Mouse (Mus musculus): ENCODE data around the gene Vrk2. TPM values are rescaled to one million over a fixed set of nuclear protein-coding genes. Genes with fewer than 3 reads are reported as not detected.

Gene Vrk2
- polyA plus RNA-seq, 3 experiments from 2014 or later, result 51.5 to 73.4 (median 59.2) TPM

DNA sequence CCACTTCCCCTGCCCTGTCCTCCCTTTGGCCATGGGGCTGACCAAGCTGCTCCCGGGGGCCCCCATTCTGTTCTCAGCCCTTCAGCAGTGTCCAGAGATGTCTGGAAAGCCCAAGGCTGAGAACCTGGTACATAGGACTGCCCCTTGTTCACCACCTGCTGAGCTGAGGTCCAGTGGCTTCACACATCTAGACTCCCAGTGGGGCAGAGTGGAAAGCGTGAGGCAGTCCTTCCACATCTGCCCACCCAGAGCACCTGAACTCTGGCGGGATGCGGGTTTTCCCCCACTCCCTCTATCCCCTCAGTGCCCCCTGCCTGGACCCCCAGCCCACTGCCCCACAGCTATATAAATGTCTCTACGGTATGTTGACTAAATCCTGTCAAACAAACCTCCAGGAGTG, 56.0 kb downstream of the Vrk2 start:
- no peak for ATAC-seq

- no peak for ATAC-seq
Observed at GRCm38 (mm10) chr11:26533828-26534119, 60.0 kb downstream of the Vrk2 start.

DNA sequence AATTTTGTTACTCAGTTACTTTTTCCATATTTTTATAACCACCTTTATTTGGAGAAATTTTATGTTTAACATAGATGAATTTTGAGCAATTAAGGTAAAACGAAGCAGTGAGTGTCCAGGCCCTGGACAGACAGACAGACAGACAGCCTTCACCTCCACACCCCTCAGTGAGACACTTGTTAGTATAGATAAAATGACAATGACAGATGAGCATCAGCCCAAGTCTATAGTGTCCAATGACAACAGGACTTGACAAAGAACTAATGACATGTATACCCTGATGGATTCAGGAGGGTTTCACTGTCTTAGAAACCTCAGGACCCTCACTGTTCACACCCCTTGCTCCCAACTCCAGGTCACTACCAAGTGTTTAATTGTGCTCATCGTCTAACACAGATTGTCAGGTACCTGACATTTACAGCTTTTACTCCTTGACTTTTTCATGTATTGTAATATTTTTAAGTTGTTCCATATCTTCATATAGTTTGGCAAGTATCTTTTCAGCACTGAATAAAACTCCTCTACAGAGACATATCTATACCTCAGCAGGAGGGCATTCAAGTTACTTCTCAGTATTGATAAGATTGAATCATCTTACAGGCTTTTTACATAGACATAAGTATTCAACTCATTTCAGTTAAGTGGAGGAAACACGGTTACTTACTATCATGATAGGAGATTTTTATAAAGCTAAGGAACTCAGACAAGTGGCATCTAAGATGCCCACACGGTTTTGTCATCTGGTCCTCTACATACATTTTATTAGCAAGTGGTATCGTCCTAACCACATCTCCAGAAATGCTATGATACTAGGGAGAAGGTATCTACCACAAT, 60.6 kb downstream of the Vrk2 start:
- ATAC-seq, result no peak

DNA sequence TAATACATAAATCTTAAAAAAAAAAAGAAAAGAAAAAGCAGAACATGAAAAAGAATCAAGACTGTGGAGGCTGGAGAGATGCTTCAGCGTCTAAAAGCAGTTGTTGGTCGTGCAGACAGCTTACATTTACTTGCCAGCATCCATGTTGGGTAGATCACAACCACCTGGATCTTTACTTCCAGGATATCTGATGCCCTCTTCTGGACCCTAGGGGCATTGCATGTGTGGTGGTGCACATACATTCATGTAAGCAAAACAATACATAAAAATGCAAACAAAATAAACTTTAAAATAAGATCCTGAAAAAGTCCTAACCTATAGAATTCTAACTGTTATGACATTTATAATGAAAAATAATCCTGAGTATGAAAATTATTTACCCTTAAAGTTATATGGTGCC, 66.9 kb downstream of the Vrk2 start:
- no peak for ATAC-seq

DNA sequence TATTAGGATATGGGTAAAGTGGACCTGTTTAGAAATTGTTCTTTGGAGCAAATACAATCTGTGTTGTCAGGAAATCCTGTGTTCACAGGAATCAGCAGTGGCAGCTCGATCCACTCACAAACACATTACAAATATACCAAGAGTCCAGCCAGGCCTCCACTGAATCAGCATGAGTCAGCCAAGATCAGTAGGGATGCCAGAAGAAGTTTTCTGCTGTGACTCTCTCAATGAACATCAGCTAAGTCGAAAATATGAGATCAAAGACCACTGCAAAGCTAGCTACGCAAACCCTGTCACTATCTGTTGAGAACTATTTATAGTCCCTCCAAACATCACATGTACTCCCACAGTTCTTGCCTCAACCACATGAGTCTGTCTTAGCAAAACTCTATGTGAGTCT, 74.8 kb downstream of the Vrk2 start:
- ATAC-seq, result no peak

GRCm38 (mm10) chr11:26516086-26516485, 77.7 kb downstream of the Vrk2 start:
- ATAC-seq, result no peak

- no peak for ATAC-seq
Observed at GRCm38 (mm10) chr11:26513683-26514082, 80.1 kb downstream of the Vrk2 start.

DNA sequence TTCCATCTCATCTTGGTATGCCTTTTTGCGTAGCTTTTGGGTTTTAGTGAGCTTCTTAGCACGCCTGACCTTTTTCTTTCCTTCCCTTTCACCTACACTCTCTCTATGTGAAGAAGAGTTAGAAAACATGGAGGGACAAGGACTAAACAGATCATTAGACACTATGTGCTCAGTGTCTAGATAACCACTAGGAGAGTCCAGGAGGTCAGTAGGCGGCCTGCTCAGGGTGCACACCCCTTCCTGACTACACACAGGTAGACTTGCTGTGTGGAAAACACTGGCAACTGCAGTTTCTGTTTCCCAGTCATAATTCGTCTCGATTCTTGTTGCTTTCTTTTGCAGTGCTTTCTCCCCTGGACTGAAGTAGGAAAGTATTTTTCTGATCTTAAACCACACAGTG, 97.8 kb downstream of the Vrk2 start:
- no peak for ATAC-seq

DNA sequence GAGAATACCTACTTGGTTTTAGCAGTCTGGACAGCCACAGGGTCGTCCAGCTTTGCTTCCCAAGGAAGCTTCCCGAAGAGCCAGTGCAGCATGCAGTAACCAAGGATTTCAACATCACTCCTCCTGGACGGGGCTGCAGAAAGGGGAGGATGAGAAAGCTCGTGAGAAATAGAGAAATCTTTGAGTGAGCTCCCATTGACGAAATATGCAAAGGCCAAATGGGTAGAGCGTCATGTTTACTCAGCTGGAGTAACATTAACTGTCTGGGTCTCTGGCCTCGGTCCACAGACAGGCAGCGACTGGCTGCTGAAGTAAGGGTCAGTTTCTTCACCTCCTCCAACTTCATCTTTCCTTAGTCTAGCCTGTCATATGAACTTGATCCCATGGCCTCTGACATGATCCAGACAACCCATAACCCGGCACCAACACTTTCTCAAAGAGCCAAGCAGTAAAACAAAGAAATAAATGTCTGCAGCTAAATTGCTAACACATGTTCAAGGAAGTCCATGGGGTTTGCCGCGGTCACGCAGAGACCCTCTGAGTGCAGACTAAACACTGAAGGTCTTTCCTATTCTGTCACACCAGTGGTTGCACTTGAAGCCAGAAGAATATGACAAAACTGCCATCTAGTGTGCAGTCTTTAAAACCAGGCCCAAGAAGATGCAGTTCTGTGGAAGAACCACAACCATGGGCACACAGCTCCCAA, 103.9 kb downstream of the Vrk2 start:
- no peak for ATAC-seq

DNA sequence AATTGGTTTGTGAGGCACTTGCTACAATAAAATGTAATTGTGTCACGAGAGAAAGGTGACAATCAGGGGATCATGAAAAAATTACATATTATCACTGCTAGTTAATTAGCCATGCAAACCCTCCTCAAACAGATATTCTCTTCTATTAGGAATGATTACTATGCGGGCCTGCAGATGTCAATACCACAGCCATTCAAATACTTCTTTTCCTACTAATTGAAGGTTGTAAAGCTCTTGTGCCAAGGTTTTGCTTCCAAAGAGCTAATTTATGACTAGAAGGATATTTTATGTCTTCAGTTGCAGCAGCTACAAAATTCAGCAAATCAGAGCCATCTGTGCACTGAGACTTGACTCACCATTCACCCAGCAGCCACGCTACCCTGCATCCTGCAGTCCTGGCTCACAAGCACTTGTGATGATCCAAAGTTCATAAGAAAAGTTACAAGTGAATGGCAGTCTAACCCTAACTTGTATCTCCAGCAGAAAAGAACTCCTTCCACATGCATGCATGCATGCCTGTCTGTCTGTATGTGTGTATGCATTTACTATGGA, 112.0 kb downstream of the Vrk2 start:
- no peak for ATAC-seq

DNA sequence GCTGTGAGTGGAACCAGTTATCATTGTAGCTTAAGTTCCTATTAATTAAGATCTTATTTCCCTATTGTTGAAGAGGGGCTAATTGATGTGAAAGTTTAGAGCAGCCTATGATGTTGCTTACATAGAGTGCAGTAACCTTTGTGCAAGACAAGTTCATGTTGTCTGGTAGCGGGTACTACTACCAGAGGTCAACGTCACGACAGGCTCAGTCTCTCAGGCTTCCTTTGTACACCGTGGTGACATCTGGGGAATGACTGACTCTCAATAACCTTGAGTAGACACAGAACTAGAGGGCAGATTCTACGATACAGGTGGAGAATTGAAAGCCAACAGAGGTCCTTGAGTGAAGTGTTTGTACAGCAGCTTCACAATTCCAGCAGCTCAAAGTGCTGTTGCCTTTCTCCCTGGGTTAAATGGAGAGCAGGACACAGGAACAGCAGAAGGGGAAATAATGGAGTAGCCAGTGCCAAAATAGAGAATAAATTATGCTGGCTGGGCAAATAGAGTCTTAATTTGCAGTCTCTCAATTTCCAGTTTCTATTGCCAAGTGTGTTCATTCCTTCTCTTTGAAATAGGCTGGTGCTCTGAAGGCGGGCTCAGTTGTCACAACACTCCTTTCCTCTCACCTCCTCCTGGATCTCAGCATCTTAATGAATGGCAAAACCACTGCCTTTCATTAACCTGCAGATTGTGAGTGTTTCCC, 116.6 kb downstream of the Vrk2 start:
- no peak for ATAC-seq

DNA sequence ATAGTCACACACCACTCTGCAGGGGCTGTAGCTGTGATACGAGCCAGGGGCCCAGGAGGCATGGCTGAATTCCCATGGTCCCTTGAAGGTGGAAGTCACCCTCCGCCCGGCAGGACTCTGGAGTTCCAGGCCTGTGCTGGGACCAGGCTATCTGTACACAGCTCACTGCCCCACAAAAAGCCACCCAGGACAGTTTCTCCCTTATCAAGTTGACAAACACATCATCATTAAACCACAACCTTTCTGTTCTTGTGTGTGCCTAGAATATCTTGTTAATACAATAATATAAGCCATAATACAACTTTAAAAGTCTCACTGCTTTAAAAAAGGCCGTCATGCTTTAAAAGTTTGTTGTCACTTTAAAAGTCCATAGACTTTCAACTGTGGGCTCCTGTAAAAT, 139.7 kb downstream of the Vrk2 start:
- ATAC-seq, result no peak

DNA sequence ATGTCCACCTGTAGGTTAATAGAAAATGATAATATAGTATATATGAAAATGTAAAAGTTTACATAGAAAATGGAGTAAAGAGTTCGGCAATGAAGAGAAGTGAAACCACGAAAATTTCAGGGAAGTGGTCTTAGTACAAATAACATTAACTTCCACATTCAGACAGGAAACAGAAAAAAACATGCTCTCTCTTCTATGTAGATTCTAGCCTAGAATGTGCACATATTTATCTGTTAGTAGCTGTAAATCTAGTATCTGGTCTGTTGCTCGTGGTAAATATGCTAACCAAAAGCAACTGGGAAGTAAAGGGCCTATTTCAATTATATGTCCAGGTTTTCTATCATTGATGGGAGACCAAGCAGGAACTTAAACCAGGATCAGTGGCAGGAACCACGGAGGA, 141.1 kb downstream of the Vrk2 start:
- ATAC-seq, result no peak

GRCm38 (mm10) chr11:26451228-26451627, 142.6 kb downstream of the Vrk2 start:
- no peak for ATAC-seq

DNA sequence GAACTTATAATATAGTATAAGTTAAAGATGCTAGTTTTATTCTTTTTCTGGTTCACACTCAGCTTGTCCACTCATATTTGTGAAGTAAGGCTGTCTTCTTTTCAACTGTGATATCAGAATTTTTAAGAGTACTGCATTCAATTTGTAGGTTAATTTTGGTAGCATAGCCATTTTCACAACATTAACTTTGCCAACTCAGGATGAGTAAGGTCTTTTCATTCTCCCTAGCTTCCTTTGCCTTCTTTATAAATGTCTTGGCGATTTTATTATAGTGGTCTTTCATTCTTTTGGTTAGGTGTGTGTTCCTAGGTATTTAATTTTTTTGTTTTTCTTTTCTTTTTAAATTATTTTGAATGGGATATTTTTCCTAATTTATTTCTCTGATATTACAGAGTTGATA, 143.2 kb downstream of the Vrk2 start:
- ATAC-seq, result no peak

- ATAC-seq, result no peak
Observed at GRCm38 (mm10) chr11:26449789-26450188, 144.0 kb downstream of the Vrk2 start.

GRCm38 (mm10) chr11:26444374-26444773, 149.4 kb downstream of the Vrk2 start:
- ATAC-seq, result no peak

DNA sequence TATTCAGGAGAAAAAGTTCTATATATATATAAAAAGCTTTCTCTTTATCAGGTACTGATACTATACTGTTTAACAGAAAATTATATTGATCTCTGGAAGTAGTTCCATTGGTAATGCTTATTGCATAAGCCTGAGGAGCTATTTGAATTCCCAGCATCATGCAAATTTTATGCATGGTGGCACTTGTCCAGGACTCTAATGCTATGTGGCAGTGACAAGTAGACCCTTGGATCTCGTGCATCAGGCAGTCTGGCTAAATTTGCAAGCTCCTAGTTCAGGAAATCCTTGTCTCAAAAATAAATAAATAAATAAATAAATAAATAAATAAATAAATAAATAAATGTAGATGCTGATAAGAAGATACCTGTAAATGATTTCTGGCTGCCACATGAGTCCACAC, 152.7 kb downstream of the Vrk2 start:
- no peak for ATAC-seq

DNA sequence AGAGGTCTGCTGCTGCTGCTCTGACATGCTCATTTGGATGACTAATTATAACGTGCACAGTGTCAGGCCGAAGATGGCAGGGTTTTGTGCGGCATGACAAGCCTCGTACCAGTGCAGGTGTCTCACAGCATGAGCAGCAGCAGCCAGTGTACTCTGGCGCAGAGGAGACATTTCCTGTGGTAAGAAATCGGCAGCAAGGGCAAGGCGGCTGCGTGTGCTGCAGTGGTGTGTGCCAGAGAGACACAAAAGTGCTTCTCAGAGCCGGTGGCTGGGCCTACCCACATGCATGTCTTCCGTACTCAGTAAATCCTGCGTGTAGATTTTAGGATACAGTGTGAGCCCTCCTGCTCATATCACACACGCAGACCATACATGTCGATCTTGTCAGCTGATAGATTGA, 156.0 kb downstream of the Vrk2 start:
- no peak for ATAC-seq

DNA sequence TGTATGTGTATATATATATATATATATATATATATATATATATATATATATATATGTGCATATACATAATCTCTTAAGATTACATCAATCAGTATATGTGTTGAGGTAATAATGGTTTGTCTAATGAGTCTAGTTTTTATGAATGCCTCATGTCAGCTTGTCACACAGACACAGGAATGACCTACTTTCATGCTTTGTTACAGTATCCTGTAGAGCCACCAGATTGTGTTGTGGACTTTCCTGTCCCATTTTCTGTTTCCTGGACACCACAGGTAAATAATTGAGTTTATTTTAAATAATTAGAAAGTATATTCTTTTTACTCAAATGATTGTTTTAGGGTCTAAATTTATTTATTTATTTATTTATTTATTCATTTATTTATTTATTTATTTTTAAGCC, 159.6 kb downstream of the Vrk2 start:
- ATAC-seq, result no peak

DNA sequence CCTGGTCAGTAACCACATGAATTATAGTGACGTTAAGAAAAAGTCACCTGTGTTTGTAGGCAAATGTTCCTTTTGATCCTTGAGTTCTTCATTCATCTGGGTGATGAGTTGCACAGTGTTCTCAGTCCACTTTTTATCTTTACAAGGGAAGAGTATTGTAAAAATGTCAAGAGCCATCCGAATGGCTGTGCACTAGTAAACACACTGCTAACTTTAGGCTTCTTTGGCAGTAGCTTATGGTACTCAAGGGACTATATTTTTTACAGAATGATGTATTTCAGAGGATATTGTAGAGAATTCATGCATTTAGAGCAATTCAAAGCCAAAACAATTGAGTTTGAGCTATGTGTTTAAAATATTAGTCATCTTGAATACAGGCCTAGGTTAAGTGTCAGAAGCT, 172.3 kb downstream of the Vrk2 start:
- ATAC-seq, result no peak

All from inflammation-experienced regulatory T-cells, adult 6 months (primary cell).